ENCODE assay signal across 15 mouse cellular contexts in genomic region chr8:117290506-117290905, GRCm38 (mm10). TPM values are rescaled to one million over a fixed set of nuclear protein-coding genes. Genes with fewer than 3 reads are reported as not detected.
DNase-seq lines count a peak whose midpoint lies in the region; ATAC-seq and TF ChIP-seq lines count a peak whose summit lies in the region.
"Had no signal": no experiment of that assay in that cellular context is flagged by ENCODE, and none has a peak within 500 bp of the region (broad histone marks: within the 10 kb centered on the region; RNA-seq: fewer than 3 reads in every experiment).

No protein-coding gene starts in this region.

- H3K4me2 ChIP-seq in heart, embryonic 12.5 days: no peak overlapping the region
- H3K4me2 ChIP-seq: embryonic facial prominence, embryonic 15.5 days; hindbrain, embryonic 15.5 days; midbrain, embryonic 11.5 days had no signal

- no peak overlapping the region for H3K27ac ChIP-seq in heart, embryonic 12.5 days (ENCODE audit: poor library complexity, severe bottlenecking)
- H3K27ac ChIP-seq in cerebellum, adult 2 months (ENCODE audit: insufficient read depth, low read length): no peak overlapping the region; the same call in 1 of the 2 replicates
- H3K27ac ChIP-seq: embryonic facial prominence, embryonic 15.5 days; hindbrain, embryonic 15.5 days had no signal

- peaks cover 8% of the 10 kb centered on the region for H3K36me3 ChIP-seq in heart, embryonic 12.5 days
- H3K36me3 ChIP-seq: hindbrain, embryonic 15.5 days had no signal

- DNase-seq in heart, adult 11 months: peak; percentile 97
- DNase-seq in urinary bladder, postnatal 14 days (ENCODE audit: low spot score): peak; percentile 24
- DNase-seq in urinary bladder, postnatal 4 days (ENCODE audit: low spot score in 2 of 2): no peak
- DNase-seq in heart, postnatal 14 days: peak; percentile 53 to 67
- no peak for DNase-seq in testis, postnatal 14 days (ENCODE audit: low spot score)
- DNase-seq in spleen, postnatal 36 days (ENCODE audit: low spot score in 2 of 2): no peak
- no peak for DNase-seq in cerebellum, adult 2 months
- DNase-seq: adrenal gland, adult 2 months; cerebellum, adult 11 months; layer of hippocampus, postnatal 36 days; lung, adult 2 months had no signal

- ATAC-seq in heart, embryonic 12.5 days (ENCODE audit: insufficient number of reproducible peaks, low FRiP score): no peak

- intact Hi-C loops in heart, postnatal 14 days (cut with DNase I): no loop called here

- H3K27me3 ChIP-seq in heart, embryonic 12.5 days (replicated peaks): no peaks in the 10 kb centered on the region
- no peaks in the 10 kb centered on the region for H3K27me3 ChIP-seq in cerebellum, adult 2 months (ENCODE audit: control insufficient read depth, insufficient read depth, low read length)
- H3K27me3 ChIP-seq: embryonic facial prominence, embryonic 15.5 days; hindbrain, embryonic 15.5 days had no signal

- TF ChIP-seq POLR2A in cerebellum, adult 2 months (IDR thresholded peaks at IDR 0.05; ENCODE audit: borderline replicate concordance, insufficient read depth, low read length): no peak

- no peak for TF ChIP-seq CTCF in cerebellum, adult 2 months (IDR thresholded peaks at IDR 0.05; ENCODE audit: borderline replicate concordance, insufficient read depth, low read depth, low read length)

- no peak overlapping the region for H3K9ac ChIP-seq in heart, embryonic 12.5 days
- H3K9ac ChIP-seq: embryonic facial prominence, embryonic 15.5 days; hindbrain, embryonic 15.5 days had no signal

- 79% methylated on average over 7 of the region's 7 CpGs for WGBS in heart, embryonic 12.5 days
- 70% methylated on average over 7 of the region's 7 CpGs for WGBS in cerebellum, adult 2 months

- peaks cover 46% of the 10 kb centered on the region for H3K4me1 ChIP-seq in heart, embryonic 12.5 days (replicated peaks)
- peaks cover 3% of the 10 kb centered on the region for H3K4me1 ChIP-seq in cerebellum, adult 2 months (ENCODE audit: control insufficient read depth, insufficient read depth, low read length)

- H3K9me3 ChIP-seq in heart, embryonic 12.5 days (replicated peaks): no peaks in the 10 kb centered on the region; the same call in 1 of the 2 replicates
- H3K9me3 ChIP-seq: embryonic facial prominence, embryonic 15.5 days; hindbrain, embryonic 15.5 days had no signal

- H3K4me3 ChIP-seq in heart, embryonic 12.5 days: no peak overlapping the region
- H3K4me3 ChIP-seq in cerebellum, adult 2 months (replicated peaks; ENCODE audit: insufficient read depth, low read depth, low read length): no peak overlapping the region
- H3K4me3 ChIP-seq: embryonic facial prominence, embryonic 15.5 days; hindbrain, embryonic 15.5 days had no signal

RNA-seq across cellular contexts. Expression of gene Cmip, which starts 33.6 kb away (rescaled TPM):
- 9.7 and 10.5 TPM in 2 replicates for polyA plus RNA-seq in heart, embryonic 12.5 days (2016; fragmentation: Nextera tagmentation; extraction: Ambion mirVana)
- total RNA-seq in heart, postnatal 14 days (2021): 10 to 100 TPM; 29.5 to 30.9 TPM
- 64.7 and 64.9 TPM in 2 replicates for polyA plus RNA-seq in cerebellum, adult 2 months (2012; rRNA removed)

Comparison
In these comparisons a context has a peak if more than half of its experiments do, and no peak if none do; other contexts are left out.
1. DNase-seq: peak in heart, adult 11 months (single experiment), urinary bladder, postnatal 14 days (single experiment) and heart, postnatal 14 days (2 of 2); none in urinary bladder, postnatal 4 days (0 of 2), testis, postnatal 14 days (single experiment), spleen, postnatal 36 days (0 of 2) and cerebellum, adult 2 months (0 of 2).